Mouse (Mus musculus): ENCODE measurements around the gene Serp2.
A peak's percentile ranks its signal among the peaks of the same experiment; 100 is the strongest.

Serp2 gene

DNA sequence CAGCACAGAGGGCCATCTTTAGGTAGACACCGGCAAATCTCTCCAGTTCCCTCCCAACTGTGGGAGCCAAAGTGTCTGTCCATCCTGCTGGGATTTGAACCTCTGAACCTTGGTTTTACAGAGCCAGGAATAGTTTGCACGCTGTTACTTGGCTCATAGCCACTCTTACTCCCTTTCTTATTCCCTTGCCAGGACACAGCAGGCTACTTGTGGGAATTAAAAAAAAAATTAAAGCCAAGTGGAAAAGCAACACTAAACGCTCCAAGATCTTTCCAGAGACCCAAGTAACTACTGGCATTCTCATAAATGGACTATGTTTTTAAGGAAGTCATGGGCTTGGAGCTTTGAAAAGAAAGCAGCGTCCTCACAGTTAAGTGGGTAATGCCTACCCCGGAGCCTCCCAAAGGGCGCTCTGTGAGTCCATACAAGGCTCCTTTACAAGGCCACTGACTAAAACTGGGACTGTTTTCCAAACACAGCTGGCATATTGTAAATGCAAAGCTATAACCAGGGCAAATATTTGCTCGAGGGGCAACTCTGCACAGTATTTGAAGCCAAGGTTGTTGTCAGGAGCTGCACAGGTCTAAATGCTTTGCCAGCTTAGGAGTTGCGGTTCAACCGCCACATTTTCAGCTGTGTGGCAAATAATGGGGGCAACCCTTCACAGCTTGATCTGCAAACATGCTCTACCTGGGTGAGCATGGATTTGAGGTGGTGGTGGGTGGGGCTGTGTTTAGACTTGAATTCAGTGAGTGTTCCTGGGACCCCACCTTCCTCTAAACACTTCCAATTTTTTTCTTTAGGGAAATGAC lies 38.6 kb upstream of the Serp2 start:
- peaks cover 21% of the 10 kb centered on the region for H3K27me3 ChIP-seq (ENCODE audit: insufficient read depth, low read length)
- H3K36me3 ChIP-seq (ENCODE audit: insufficient read depth, low read length): no peaks in the 10 kb centered on the region
- H3K4me3 ChIP-seq (replicated peaks; ENCODE audit: low read length): no peak overlapping the region
- H3K9me3 ChIP-seq (ENCODE audit: low read length): no peaks in the 10 kb centered on the region
- H3K4me1 ChIP-seq (replicated peaks; ENCODE audit: low read depth, low read length): peaks cover 54% of the 10 kb centered on the region
- TF ChIP-seq CTCF (conservative IDR thresholded peaks at IDR 0.05; ENCODE audit: low read length) (no peak), POU5F1 (IDR thresholded peaks at IDR 0.05; ENCODE audit: borderline replicate concordance, low read length) (no peak)

DNA sequence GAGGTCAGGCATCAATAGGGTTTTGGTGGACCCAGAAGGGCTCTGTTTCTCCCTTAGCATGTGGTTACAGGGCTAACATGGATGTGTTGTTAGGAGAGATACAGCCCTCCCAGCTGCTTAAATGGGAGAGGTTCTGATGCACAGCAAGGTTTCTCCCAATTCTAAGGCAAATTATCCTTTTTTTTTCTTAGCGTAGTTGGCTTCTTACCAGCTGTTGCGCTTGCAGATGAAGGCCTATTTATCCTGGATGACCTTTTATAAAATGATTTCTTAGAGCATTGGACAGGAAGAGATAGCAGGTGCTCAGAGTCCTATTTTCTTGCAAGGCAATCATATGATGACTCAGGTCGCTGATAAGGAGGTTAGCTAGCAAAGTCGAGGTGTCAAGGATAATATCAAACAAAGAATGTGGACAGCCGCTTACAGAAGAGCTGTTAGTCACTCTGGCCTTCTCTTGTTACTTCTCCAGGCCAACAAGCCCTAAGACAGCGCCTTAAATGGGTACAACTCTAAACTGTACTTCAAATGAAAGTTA lies 37.7 kb upstream of the Serp2 start:
- TF ChIP-seq NANOG (IDR thresholded peaks at IDR 0.05; ENCODE audit: borderline replicate concordance, low read length) (no peak), POU5F1 (IDR thresholded peaks at IDR 0.05; ENCODE audit: borderline replicate concordance, low read length) (no peak), CTCF (conservative IDR thresholded peaks at IDR 0.05; ENCODE audit: low read length) (no peak)
- H3K4me1 ChIP-seq (replicated peaks; ENCODE audit: low read depth, low read length): peaks cover 48% of the 10 kb centered on the region
- no peaks in the 10 kb centered on the region for H3K36me3 ChIP-seq (ENCODE audit: insufficient read depth, low read length)
- H3K4me3 ChIP-seq (replicated peaks; ENCODE audit: low read length): no peak overlapping the region
- peaks cover 26% of the 10 kb centered on the region for H3K27me3 ChIP-seq (ENCODE audit: insufficient read depth, low read length)
- H3K9me3 ChIP-seq (ENCODE audit: low read length): no peaks in the 10 kb centered on the region

- no peak overlapping the region for H3K4me3 ChIP-seq (replicated peaks; ENCODE audit: low read length)
- no peaks in the 10 kb centered on the region for H3K36me3 ChIP-seq (ENCODE audit: insufficient read depth, low read length)
- peaks cover 42% of the 10 kb centered on the region for H3K4me1 ChIP-seq (replicated peaks; ENCODE audit: low read depth, low read length)
- TF ChIP-seq CTCF (conservative IDR thresholded peaks at IDR 0.05; ENCODE audit: low read length): no peak
- no peak for TF ChIP-seq NANOG (IDR thresholded peaks at IDR 0.05; ENCODE audit: borderline replicate concordance, low read length)
- no peak for TF ChIP-seq POU5F1 (IDR thresholded peaks at IDR 0.05; ENCODE audit: borderline replicate concordance, low read length)
- H3K27me3 ChIP-seq (ENCODE audit: insufficient read depth, low read length): peaks cover 29% of the 10 kb centered on the region
- H3K9me3 ChIP-seq (ENCODE audit: low read length): no peaks in the 10 kb centered on the region
Observed at GRCm38 (mm10) chr14:76593630-76594193, 37.0 kb upstream of the Serp2 start.

DNA sequence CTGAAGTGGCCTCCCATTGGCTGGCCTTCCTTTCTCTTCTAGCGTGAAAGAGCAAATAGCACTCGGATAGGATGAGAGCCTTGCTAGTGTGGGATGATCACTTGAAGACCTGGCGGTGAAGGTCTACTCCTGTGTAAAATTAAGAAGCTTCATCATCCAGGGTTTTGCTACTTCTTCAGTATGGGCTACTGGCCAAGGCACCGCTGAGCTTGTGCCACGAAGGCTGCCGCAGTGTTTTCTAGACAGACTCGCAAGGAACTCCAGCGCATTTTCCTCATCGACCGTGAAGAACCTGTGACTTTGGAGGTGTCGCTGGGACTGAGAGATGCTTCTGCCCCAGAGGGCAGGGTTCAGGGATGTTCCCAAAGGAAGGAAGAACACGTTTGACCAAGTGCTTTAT lies 36.0 kb upstream of the Serp2 start:
- TF ChIP-seq CTCF (conservative IDR thresholded peaks at IDR 0.05; ENCODE audit: low read length) (no peak), POU5F1 (IDR thresholded peaks at IDR 0.05; ENCODE audit: borderline replicate concordance, low read length) (no peak), NANOG (IDR thresholded peaks at IDR 0.05; ENCODE audit: borderline replicate concordance, low read length) (no peak)

GRCm38 (mm10) chr14:76592090-76592489 lies 35.4 kb upstream of the Serp2 start:
- H3K9me3 ChIP-seq (ENCODE audit: low read length): no peaks in the 10 kb centered on the region
- H3K4me1 ChIP-seq (replicated peaks; ENCODE audit: low read depth, low read length): peaks cover 30% of the 10 kb centered on the region
- no peak overlapping the region for H3K4me3 ChIP-seq (replicated peaks; ENCODE audit: low read length)
- no peaks in the 10 kb centered on the region for H3K36me3 ChIP-seq (ENCODE audit: insufficient read depth, low read length)
- peaks cover 29% of the 10 kb centered on the region for H3K27me3 ChIP-seq (ENCODE audit: insufficient read depth, low read length)
- TF ChIP-seq POU5F1 (IDR thresholded peaks at IDR 0.05; ENCODE audit: borderline replicate concordance, low read length) (no peak), NANOG (IDR thresholded peaks at IDR 0.05; ENCODE audit: borderline replicate concordance, low read length) (no peak), CTCF (conservative IDR thresholded peaks at IDR 0.05; ENCODE audit: low read length) (no peak)

More for the DNA sequence above, 36.0 kb upstream of the Serp2 start:
- peaks cover 33% of the 10 kb centered on the region for H3K4me1 ChIP-seq (replicated peaks; ENCODE audit: low read depth, low read length)
- H3K4me3 ChIP-seq (replicated peaks; ENCODE audit: low read length): peak overlapping the region; percentile 35
- no peaks in the 10 kb centered on the region for H3K36me3 ChIP-seq (ENCODE audit: insufficient read depth, low read length)
- peaks cover 29% of the 10 kb centered on the region for H3K27me3 ChIP-seq (ENCODE audit: insufficient read depth, low read length)
- H3K9me3 ChIP-seq (ENCODE audit: low read length): no peaks in the 10 kb centered on the region

DNA sequence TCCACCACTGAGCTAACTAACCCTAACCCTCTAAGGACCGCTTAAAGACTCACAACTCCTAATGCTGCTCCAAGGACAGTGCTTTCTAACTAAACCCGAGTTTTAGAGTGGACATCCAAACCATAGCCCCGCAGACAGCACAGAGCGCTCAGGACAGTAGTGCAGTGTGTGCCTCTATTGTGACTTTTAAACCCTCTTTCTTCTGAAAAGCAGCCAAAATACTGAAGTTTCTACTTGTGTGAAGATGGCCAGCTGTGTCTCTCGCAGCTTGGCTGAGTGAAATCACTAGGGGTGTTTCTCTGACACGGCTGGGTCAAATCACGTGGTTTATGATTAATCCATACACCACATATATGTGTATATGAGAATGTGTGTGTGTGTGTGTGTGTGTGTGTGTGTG lies 33.4 kb upstream of the Serp2 start:
- no peak for TF ChIP-seq NANOG (IDR thresholded peaks at IDR 0.05; ENCODE audit: borderline replicate concordance, low read length)
- no peak for TF ChIP-seq POU5F1 (IDR thresholded peaks at IDR 0.05; ENCODE audit: borderline replicate concordance, low read length)
- TF ChIP-seq CTCF (conservative IDR thresholded peaks at IDR 0.05; ENCODE audit: low read length): no peak
- Histone ChIP-seq H3K27me3 (ENCODE audit: insufficient read depth, low read length) (peaks cover 28% of the 10 kb centered on the region), H3K9me3 (ENCODE audit: low read length) (no peaks in the 10 kb centered on the region), H3K36me3 (ENCODE audit: insufficient read depth, low read length) (no peaks in the 10 kb centered on the region), H3K4me1 (replicated peaks; ENCODE audit: low read depth, low read length) (peaks cover 32% of the 10 kb centered on the region), H3K4me3 (replicated peaks; ENCODE audit: low read length) (no peak overlapping the region)

- Histone ChIP-seq H3K36me3 (ENCODE audit: insufficient read depth, low read length) (no peaks in the 10 kb centered on the region), H3K4me1 (replicated peaks; ENCODE audit: low read depth, low read length) (peaks cover 28% of the 10 kb centered on the region), H3K9me3 (ENCODE audit: low read length) (no peaks in the 10 kb centered on the region), H3K4me3 (replicated peaks; ENCODE audit: low read length) (no peak overlapping the region), H3K27me3 (ENCODE audit: insufficient read depth, low read length) (peaks cover 26% of the 10 kb centered on the region)
- TF ChIP-seq NANOG (IDR thresholded peaks at IDR 0.05; ENCODE audit: borderline replicate concordance, low read length): no peak
- TF ChIP-seq CTCF (conservative IDR thresholded peaks at IDR 0.05; ENCODE audit: low read length): no peak
- no peak for TF ChIP-seq POU5F1 (IDR thresholded peaks at IDR 0.05; ENCODE audit: borderline replicate concordance, low read length)
Observed at GRCm38 (mm10) chr14:76589671-76590070, 33.0 kb upstream of the Serp2 start.

- peaks cover 22% of the 10 kb centered on the region for H3K4me1 ChIP-seq (replicated peaks; ENCODE audit: low read depth, low read length)
Observed at GRCm38 (mm10) chr14:76585831-76586405, 29.2 kb upstream of the Serp2 start.

More at GRCm38 (mm10) chr14:76585831-76586405, 29.2 kb upstream of the Serp2 start:
- H3K27me3 ChIP-seq (ENCODE audit: insufficient read depth, low read length): peaks cover 10% of the 10 kb centered on the region; the same call in 1 of the 2 replicates
- no peak for TF ChIP-seq CTCF (conservative IDR thresholded peaks at IDR 0.05; ENCODE audit: low read length)
- no peak for TF ChIP-seq POU5F1 (IDR thresholded peaks at IDR 0.05; ENCODE audit: borderline replicate concordance, low read length)
- TF ChIP-seq NANOG (IDR thresholded peaks at IDR 0.05; ENCODE audit: borderline replicate concordance, low read length): no peak
- H3K9me3 ChIP-seq (ENCODE audit: low read length): no peaks in the 10 kb centered on the region
- H3K36me3 ChIP-seq (ENCODE audit: insufficient read depth, low read length): no peaks in the 10 kb centered on the region
- no peak overlapping the region for H3K4me3 ChIP-seq (replicated peaks; ENCODE audit: low read length)
